Mouse (Mus musculus) intestine, embryonic 16.5 days (tissue): ENCODE measurements around the gene Pithd1. TPM values are rescaled to one million over a fixed set of nuclear protein-coding genes. Genes with fewer than 3 reads are reported as not detected.
A peak's percentile ranks its signal among the peaks of the same experiment; 100 is the strongest.

Source experiments
- ATAC-seq: fragments of 200-750 bp; cut with Nextera tagmentation; 2 replicates; pipeline ENCODE4 v1.8.0; 2017; ENCODE audit warnings: moderate TSS enrichment, moderate library complexity
- H3K27ac ChIP-seq: fragments of 300-500 bp; sonication (generic); 2 replicates; pipeline ENCODE4 v1.5.1; 2014; ENCODE audit warnings: mild to moderate bottlenecking, low read length
- H3K27me3 ChIP-seq: fragments of 300-500 bp; sonication (generic); replicated peaks from 2 replicates; pipeline ENCODE4 v1.6.1; 2014; ENCODE audit warnings: low read length, control low read depth, mixed read lengths; ENCODE audit not compliant: control insufficient read depth, insufficient read depth
- H3K36me3 ChIP-seq: fragments of 300-500 bp; sonication (generic); 2 replicates; pipeline ENCODE4 v1.6.1; 2014; ENCODE audit warnings: low read length, control low read depth; ENCODE audit not compliant: control insufficient read depth, insufficient read depth
- H3K4me1 ChIP-seq: fragments of 300-500 bp; sonication (generic); 2 replicates; pipeline ENCODE4 v1.6.1; 2014; ENCODE audit warnings: low read length, control low read depth, mixed read lengths; ENCODE audit not compliant: control insufficient read depth, insufficient read depth
- H3K4me2 ChIP-seq: fragments of 300-500 bp; sonication (generic); 2 replicates; pipeline ENCODE4 v1.6.1; 2014; ENCODE audit warnings: low read depth, low read length, control low read depth
- H3K4me3 ChIP-seq: fragments of 300-500 bp; sonication (generic); 2 replicates; pipeline ENCODE4 v1.5.1; 2014; ENCODE audit warnings: mild to moderate bottlenecking, low read length
- H3K9ac ChIP-seq: fragments of 300-500 bp; sonication (generic); 2 replicates; pipeline ENCODE4 v1.6.1; 2014; ENCODE audit warnings: low read depth, low read length
- H3K9me3 ChIP-seq: fragments of 300-500 bp; sonication (generic); 2 replicates; pipeline ENCODE4 v1.6.1; 2016; ENCODE audit warnings: low read length, control low read depth; ENCODE audit not compliant: control insufficient read depth
- WGBS: fragments of 180-500 bp; shearing (Covaris S2); extraction: QIAGEN DNeasy Blood & Tissue Kit; methylation state at CpG from one replicate; pipeline ENCODE4 v1.1.7; 2014; 5-methylcytosine and 5-hydroxymethylcytosine counted together
- polyA plus RNA-seq: library from polyadenylated mRNA; unstranded; fragments of >200 nt; fragmentation: Nextera tagmentation; extraction: Ambion mirVana; gene quantifications from 2 replicates; pipeline ENCODE4 v1.2.1, GENCODE M21; 2015

The Pithd1 gene
- polyA plus RNA-seq, 1 experiment from 2014 or later, result 47.2 TPM

DNA sequence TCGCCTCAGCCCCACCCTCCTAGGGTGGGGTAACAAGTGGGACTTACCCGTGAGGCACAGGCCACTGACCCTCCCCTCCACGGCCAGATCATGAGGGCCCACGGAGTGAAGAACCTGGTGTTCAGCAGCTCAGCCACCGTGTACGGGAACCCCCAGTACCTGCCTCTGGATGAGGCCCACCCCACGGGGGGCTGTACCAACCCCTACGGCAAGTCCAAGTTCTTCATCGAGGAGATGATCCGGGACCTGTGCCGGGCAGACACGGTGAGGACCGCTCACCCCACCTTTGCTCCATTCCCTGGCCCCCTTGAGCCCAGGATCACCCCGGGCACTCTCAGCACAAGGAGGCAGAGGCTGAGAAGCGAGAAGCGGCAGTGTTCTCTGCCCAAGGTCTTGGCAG lies 20.8 kb downstream of the Pithd1 start:
- Histone ChIP-seq H3K4me2 (no peak overlapping the region), H3K27me3 (no peaks in the 10 kb centered on the region), H3K4me1 (peaks cover 26% of the 10 kb centered on the region), H3K9me3 (no peaks in the 10 kb centered on the region), H3K4me3 (no peak overlapping the region), H3K27ac (no peak overlapping the region), H3K36me3 (peaks cover 25% of the 10 kb centered on the region), H3K9ac (no peak overlapping the region)
- no peak for ATAC-seq
- 90% methylated on average over 16 of the region's 16 CpGs for WGBS

DNA sequence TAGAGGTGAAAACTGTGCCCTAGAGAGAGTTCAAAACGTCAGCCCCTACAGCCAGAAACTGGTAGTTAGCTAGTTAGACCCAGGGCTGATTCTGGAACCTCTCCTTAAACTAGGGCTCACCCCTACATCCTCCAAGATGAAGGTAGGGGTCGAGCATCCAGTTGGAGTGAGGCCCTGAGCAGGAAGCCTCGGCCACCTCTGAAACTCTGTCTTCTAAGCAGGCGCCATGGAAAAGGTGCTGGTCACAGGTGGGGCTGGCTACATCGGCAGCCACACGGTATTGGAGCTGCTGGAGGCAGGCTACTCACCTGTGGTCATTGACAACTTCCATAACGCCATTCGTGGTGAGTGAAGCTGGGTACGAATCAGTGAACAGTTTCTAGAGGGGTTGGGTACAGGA lies 22.0 kb downstream of the Pithd1 start:
- H3K9ac ChIP-seq, result peak overlapping the region; percentile 87
- peaks cover 25% of the 10 kb centered on the region for H3K36me3 ChIP-seq
- H3K4me2 ChIP-seq, result peak overlapping the region; percentile 88; the same call in 1 of the 2 replicates

DNA sequence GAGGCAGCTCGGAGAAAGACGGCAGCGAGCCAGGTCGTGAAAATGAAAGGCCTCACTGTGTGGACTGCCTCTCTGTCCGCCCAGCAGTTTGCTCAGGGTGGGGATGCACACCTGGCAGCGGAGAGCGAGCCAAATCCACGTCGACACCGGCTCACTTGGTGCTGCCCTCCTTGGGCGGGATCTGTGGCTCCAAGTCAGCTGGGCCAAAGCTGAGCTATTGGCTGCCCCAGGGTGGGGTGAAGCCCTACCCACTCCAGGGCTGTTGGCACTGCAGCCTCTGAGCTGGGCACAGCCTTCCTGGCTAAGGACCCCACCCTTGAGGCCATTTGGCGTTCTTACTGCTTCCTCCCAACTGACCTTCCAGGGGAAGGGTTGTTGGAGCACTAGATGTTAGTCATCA lies 22.6 kb downstream of the Pithd1 start:
- Histone ChIP-seq H3K9me3 (no peaks in the 10 kb centered on the region), H3K4me1 (peaks cover 18% of the 10 kb centered on the region), H3K27me3 (no peaks in the 10 kb centered on the region), H3K27ac (peak overlapping the region; percentile 90), H3K4me2 (peak overlapping the region; percentile 88), H3K36me3 (peaks cover 24% of the 10 kb centered on the region), H3K9ac (peak overlapping the region; percentile 87), H3K4me3 (peak overlapping the region; percentile 81)
- ATAC-seq, result peak; percentile 67
- WGBS, result 4% methylated on average over 12 of the region's 12 CpGs

More for the DNA sequence above, 22.0 kb downstream of the Pithd1 start:
- WGBS, result 77% methylated on average over 9 of the region's 9 CpGs
- no peak for ATAC-seq
- Histone ChIP-seq H3K4me1 (peaks cover 18% of the 10 kb centered on the region), H3K9me3 (no peaks in the 10 kb centered on the region), H3K4me3 (no peak overlapping the region), H3K27me3 (no peaks in the 10 kb centered on the region), H3K27ac (peak overlapping the region; percentile 90)

DNA sequence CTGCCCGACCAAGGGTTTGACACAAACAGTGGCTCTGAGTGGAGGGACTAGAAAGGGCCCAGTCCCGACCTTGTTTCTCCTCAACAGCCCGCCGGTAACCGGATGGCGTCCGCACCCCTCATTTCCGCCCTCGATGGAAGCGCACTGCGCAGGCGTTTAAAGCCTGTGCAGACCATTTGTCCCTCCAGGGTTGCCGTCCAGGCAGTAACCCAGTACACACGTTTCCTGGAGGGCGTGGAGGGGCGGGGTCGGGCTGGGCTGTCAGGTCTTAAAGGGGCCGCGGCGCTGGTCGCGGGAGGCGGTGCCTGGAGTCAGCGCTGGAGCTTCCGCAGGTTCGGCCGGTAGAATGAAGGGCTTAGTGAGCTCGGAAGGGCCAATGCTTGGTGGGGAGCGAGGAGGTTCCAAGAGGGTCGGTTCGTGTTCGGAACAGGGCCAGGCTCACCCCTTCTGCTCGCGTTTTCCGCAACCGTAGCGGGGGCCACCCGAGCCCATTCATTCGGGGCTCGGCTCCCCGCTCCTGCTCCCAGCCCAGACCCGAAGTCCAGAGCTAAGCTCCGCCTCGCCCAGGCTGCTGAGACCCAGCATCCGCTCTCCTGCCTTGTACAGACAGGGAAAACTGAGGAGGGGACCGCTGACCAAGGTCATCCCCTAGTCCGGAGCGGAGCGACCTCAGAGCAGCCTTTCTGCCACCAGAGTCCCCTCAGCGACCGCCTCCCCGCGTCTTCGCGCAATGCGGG lies 23.4 kb downstream of the Pithd1 start, which contains the start of gene Gale:
TSS of gene Gale (plus strand) at position 271 of the 737 bp plus-strand sequence.
- Histone ChIP-seq H3K4me3 (peak within 1 kb of the TSS; percentile 81), H3K9me3 (no peaks in the 10 kb centered on the region), H3K4me1 (peaks cover 23% of the 10 kb centered on the region), H3K27me3 (no peaks in the 10 kb centered on the region), H3K27ac (peak within 1 kb of the TSS; percentile 90), H3K9ac (peak within 1 kb of the TSS; percentile 89), H3K36me3 (peaks cover 17% of the 10 kb centered on the region), H3K4me2 (peak within 1 kb of the TSS; percentile 88)
- ATAC-seq, result peak; percentile 90
- 0% methylated on average over 56 of the region's 56 CpGs for WGBS

DNA sequence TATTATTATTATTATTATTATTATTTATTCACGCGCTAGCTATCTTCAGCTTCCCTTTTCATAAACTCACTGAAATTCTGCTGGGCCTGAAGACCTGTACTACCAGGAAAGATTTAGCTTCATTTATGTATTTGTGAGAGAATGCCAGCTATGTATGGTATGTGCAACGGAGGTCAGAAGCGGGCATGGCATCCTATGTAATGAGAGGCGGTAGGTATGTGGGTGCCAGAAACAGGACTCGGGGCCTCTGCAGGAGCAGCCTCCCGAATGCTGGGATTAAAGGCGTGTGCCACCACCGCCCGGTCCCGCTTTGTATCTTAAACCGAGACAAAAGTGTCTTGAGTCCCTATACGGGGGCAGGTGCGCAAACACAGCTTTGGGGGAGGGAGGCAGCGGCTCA lies 24.1 kb downstream of the Pithd1 start:
- WGBS, result 6% methylated on average over 15 of the region's 15 CpGs
- Histone ChIP-seq H3K4me3 (peak overlapping the region; percentile 81), H3K27ac (peak overlapping the region; percentile 89), H3K36me3 (peaks cover 10% of the 10 kb centered on the region), H3K4me1 (peaks cover 24% of the 10 kb centered on the region), H3K27me3 (no peaks in the 10 kb centered on the region), H3K9me3 (no peaks in the 10 kb centered on the region), H3K4me2 (peak overlapping the region; percentile 81), H3K9ac (peak overlapping the region; percentile 89)
- ATAC-seq, result peak; percentile 5; the same call in 1 of the 2 replicates

DNA sequence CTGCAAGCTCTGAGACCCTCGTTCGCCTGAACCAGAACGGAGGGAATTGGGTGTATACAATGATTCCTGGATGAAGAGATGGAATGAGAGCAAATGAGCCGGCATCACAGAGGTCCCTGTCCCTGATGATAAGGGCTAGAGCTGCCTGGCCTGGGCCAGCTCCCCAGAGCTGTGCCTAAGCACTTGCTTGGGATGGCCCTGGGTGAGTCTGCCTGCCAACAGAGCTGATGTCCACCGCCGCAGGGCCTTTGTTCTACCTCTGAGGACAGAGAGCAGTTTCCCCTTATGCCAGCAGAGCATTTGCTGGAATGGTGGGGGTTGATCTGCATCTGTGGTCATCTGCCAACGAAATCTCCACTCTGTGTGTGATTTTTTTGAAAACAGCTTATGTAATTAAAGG lies 24.9 kb downstream of the Pithd1 start:
- Histone ChIP-seq H3K4me1 (peaks cover 24% of the 10 kb centered on the region), H3K27ac (no peak overlapping the region), H3K27me3 (no peaks in the 10 kb centered on the region), H3K9ac (0 out of 2 replicates have a peak overlapping the region, but pooled peaks have one; percentile 89), H3K36me3 (peaks cover 8% of the 10 kb centered on the region), H3K4me3 (no peak overlapping the region), H3K4me2 (no peak overlapping the region; the same call in 1 of the 2 replicates), H3K9me3 (no peaks in the 10 kb centered on the region)
- no peak for ATAC-seq
- 89% methylated on average over 7 of the region's 7 CpGs for WGBS

DNA sequence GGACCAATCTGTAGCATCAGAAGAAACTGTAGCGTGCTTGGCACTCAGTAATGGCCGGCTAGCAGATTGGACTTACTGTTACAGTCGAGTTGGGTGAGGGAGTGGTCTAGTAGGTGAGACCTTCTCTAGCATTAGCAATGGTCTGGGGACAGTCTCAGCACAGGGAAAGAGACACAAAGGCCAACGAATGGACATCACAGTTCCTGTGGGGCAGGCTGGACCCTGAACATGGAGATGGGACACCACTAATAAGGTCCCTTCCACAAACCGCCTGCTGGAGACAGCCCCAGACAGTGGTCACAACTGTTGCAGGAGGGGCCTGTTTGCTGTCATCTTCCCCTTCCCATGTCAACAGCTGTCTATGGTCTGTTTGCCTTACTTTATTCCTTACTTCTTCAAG lies 25.4 kb downstream of the Pithd1 start:
- no peak overlapping the region for H3K9ac ChIP-seq
- no peak overlapping the region for H3K4me2 ChIP-seq
- 88% methylated on average over 5 of the region's 5 CpGs for WGBS
- peaks cover 5% of the 10 kb centered on the region for H3K36me3 ChIP-seq
- H3K9me3 ChIP-seq, result no peaks in the 10 kb centered on the region
- no peak for ATAC-seq
- no peak overlapping the region for H3K4me3 ChIP-seq
- peaks cover 24% of the 10 kb centered on the region for H3K4me1 ChIP-seq
- H3K27me3 ChIP-seq, result no peaks in the 10 kb centered on the region
- H3K27ac ChIP-seq, result no peak overlapping the region

DNA sequence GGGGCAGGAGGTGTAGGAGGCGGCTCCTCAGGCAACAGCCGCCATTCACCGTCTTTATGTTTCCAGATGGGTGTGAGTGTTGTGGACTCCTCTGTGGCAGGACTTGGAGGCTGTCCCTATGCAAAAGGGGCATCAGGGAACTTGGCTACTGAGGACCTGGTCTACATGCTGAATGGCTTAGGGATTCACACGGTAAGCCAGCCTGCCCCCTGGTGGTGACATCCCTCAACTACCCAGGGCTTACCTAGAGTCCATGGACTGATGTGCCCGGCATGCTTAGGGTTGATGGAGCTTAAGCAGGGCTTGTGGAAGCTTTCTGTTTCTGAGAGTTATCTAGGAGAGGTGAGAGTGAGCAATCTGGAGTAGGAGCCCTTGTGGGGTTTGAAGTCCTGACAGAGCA lies 26.3 kb downstream of the Pithd1 start:
- 27% methylated on average over 5 of the region's 5 CpGs for WGBS
- H3K27me3 ChIP-seq, result no peaks in the 10 kb centered on the region
- no peak overlapping the region for H3K9ac ChIP-seq
- no peaks in the 10 kb centered on the region for H3K9me3 ChIP-seq
- H3K4me2 ChIP-seq, result no peak overlapping the region
- no peak for ATAC-seq
- peaks cover 7% of the 10 kb centered on the region for H3K36me3 ChIP-seq
- peaks cover 24% of the 10 kb centered on the region for H3K4me1 ChIP-seq
- no peak overlapping the region for H3K4me3 ChIP-seq
- no peak overlapping the region for H3K27ac ChIP-seq

DNA sequence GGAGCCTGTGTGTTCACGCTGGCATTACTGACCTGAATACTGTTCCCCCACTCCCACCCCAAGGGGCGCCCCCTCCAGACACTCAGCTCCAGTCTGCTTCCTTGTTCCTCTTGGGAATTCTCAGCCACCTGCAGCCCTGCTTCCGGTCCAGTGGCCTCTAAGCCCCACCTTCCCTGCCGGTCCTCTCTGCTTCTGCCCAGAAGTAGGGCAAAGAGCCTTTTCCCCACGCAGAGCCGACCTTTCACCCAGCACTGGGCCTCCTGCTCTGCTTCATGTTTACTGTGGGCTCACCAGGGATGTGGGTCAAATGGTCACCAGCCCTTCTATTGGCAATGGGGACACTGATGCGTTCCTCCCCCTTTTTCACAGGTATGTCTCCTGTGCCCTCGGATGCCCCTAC lies 28.7 kb downstream of the Pithd1 start:
- WGBS, result 47% methylated on average over 8 of the region's 8 CpGs
- peak; percentile 77 for ATAC-seq
- Histone ChIP-seq H3K4me2 (peak overlapping the region; percentile 45), H3K27me3 (no peaks in the 10 kb centered on the region), H3K9me3 (no peaks in the 10 kb centered on the region), H3K27ac (peak overlapping the region; percentile 85), H3K36me3 (peaks cover 11% of the 10 kb centered on the region), H3K4me3 (peak overlapping the region; percentile 25), H3K9ac (peak overlapping the region; percentile 55), H3K4me1 (peaks cover 9% of the 10 kb centered on the region)
